Mouse (Mus musculus) layer of hippocampus, adult 2 months (tissue): ENCODE data around the gene Vmn2r78. TPM values are rescaled to one million over a fixed set of nuclear protein-coding genes. Genes with fewer than 3 reads are reported as not detected.
"Not testable (repeated sequence)": the region's sequence is repeated elsewhere in the genome, so short reads cannot be mapped to it uniquely, and the experiment has no call there.

ENCODE experiments used
- DNase-seq, 2 experiments: peaks; one replicate each; pipeline ENCODE4 v3.0.0; 2022; ENCODE audit warnings: low spot score in 2 of 2
- H3K27ac ChIP-seq: fragments of 200-600 bp; 2 replicates; pipeline ENCODE4 v1.8.1; 2022
- H3K4me3 ChIP-seq: fragments of 200-600 bp; 2 replicates; pipeline ENCODE4 v1.8.1; 2022; ENCODE audit warnings: mild to moderate bottlenecking
- CTCF ChIP-seq: fragments of 200-600 bp; conservative IDR thresholded peaks from 2 replicates; pipeline ENCODE4 v1.8.1; 2022; ENCODE audit warnings: antibody characterized with exemption, mild to moderate bottlenecking, moderate library complexity
- long read RNA-seq, 2 experiments: library from polyadenylated mRNA; stranded (forward); transcript quantifications; one replicate each; pipeline ENCODE4 v2.0.0; 2021; ENCODE audit warnings: borderline mapping rate in 2 of 2
- total RNA-seq, 2 experiments: library from RNA; stranded (reverse); gene quantifications; 2 replicates each; pipeline ENCODE4 v1.2.3; 2021

The Vmn2r78 gene
- total RNA-seq, result not detected
- long read RNA-seq, experiment 1, result 0 reads
- long read RNA-seq, experiment 2, result 0 reads

DNA sequence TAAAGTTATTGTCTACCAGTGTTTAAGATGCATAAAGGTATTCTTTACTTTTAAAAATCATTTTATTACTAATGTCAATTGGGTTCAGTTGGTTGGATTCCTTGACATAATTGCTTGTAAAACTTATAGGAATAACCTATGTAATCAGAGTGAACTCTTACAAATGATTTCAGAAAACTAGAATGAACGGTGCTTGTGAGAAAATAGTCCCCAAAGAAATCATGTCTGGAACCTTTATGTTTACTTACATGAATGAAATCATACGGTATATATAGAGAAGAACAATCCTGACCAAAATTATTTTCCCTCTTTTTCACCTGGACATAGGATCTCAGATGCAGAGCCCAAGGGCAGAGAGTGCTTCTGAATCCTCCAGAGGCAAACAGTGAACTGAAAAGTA is at the start of gene Vmn2r78:
TSS of gene Vmn2r78 (plus strand) at position 301 of the 400 bp plus-strand sequence.
- DNase-seq, H3K27ac ChIP-seq, H3K4me3 ChIP-seq: not testable (repeated sequence)

DNA sequence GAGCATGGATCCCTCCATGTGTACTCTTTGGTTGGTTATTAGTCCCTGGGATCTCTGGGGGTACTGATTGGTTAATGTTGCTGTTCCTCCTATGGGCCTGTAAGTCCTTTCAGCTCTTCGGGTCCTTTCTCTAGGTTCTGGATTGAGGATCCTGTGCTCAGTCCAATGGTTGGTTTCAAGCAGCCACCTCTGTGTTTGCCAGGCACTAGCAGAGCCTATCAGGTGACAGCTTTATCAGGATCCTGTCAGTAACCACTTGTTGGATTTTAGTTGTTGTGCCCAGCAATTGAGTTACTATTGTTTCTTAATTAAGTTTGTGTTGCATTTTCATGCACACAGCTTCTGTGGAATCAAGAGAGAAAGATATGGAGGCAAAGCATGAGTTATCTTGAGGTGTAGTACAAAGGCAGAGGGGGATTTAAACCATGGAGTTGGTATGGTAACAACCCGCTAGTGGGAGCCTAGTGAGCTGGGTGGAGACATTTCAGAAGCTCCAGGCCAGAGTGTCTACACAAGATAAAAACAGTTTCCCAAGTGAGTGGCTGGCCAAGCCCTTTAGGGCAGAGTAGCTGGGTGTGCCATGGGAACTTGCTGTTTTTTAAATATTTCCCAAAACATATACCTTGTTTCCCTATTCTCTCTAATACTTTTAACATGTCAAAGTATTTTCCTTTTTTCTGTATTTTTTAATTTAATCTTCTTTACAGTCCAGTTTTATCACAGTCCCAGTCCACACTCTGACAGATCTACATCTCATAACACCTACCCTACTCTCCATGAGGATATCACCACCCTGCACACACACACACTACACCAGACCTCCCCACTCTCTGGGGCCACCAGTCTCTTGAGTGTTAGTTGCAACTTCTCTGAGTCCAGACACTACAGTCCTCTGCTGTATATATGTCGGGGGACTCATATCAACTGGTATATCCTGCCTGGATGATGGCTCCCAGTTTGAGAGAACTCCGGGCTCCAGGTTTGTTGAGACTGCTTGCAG is 25.1 kb upstream of the Vmn2r78 start:
- H3K4me3 ChIP-seq, result no peak overlapping the region
- TF ChIP-seq CTCF, result no peak
- no peak for DNase-seq
- no peak overlapping the region for H3K27ac ChIP-seq

DNA sequence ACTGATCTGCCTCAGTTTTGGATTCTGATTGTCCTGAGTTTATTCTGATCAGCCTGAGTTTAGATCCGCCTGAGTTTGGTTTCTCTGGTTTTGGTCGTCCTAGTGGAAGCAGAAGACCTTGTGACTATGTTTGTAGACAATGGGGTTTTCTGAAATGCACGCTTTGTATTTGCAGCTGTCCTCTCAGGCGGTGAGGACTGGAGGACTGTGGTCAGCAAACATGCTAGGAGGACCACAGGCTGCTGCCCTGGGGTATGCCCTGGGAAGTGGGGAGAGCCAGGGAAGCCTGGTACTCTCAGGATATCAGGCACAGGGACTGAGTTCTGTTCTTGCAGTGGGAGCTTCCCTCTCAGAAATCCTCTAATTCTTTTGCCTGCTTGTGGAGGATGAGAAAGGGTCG is 22.4 kb downstream of the Vmn2r78 start:
- no peak for TF ChIP-seq CTCF
- no peak overlapping the region for H3K4me3 ChIP-seq
- DNase-seq, result no peak
- no peak overlapping the region for H3K27ac ChIP-seq

DNA sequence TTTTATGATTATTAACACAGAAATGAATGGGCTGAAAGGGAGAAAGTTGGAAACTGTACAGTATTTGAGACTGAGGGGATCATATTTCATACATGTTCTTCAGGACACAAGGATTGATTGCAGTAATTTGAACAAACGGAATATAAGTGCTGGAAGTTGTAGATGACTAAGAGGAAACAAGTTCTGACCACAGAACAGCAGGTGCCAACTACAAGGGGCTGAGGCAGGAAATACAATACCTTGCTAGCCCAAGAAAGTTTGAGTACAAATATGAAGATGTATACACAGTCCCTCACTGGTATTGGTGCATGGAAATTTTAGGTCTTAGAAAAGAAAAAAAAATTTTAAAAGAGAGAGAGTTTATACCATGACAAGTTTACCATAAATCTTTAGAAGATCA is 79.8 kb downstream of the Vmn2r78 start:
- Histone ChIP-seq H3K27ac (no peak overlapping the region), H3K4me3 (no peak overlapping the region)
- no peak for TF ChIP-seq CTCF
- DNase-seq, result no peak

DNA sequence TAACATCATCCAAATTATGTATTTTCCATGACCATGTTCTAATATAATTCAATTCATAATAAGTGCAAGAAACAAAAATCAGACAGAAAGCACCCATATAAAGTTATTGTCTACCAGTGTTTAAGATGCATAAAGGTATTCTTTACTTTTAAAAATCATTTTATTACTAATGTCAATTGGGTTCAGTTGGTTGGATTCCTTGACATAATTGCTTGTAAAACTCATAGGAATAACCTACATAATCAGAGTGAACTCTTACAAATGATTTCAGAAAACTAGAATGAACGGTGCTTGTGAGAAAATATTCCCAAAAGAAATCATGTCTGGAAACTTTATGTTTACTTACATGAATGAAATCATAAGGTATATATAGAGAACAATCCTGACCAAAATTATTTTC is 80.9 kb downstream of the Vmn2r78 start, which contains the start of gene Vmn2r79:
TSS of gene Vmn2r79 (plus strand) at position 301 of the 400 bp plus-strand sequence.
- not testable (repeated sequence) for H3K4me3 ChIP-seq, DNase-seq, H3K27ac ChIP-seq

Other genes with a start within 250 kb of the Vmn2r78 start
- not detected for gene Olfr292, start 226.8 kb upstream of the Vmn2r78 start, total RNA-seq
- 1 to 10 TPM; 7.4 to 7.5 TPM for gene Folh1, start 139.2 kb upstream of the Vmn2r78 start, total RNA-seq
- not detected for gene Vmn2r77, start 120.1 kb upstream of the Vmn2r78 start, total RNA-seq
- gene Vmn2r79, start 81.0 kb downstream of the Vmn2r78 start, total RNA-seq, result not detected